Mouse (Mus musculus) left cerebral cortex, postnatal 10 days (tissue): ENCODE data around the gene Tmeff2. TPM values are rescaled to one million over a fixed set of nuclear protein-coding genes. Genes with fewer than 3 reads are reported as not detected.

Experiments used
- DNase-seq, 2 experiments: peaks; one replicate each; pipeline ENCODE4 v3.0.0; 2021 to 2022; ENCODE audit warnings: low spot score in 2 of 2, mixed read lengths in 1 of 2; ENCODE audit errors: extremely low spot score in 1 of 2
- intact Hi-C: fragments of 180-260 bp; cut with DNase I; formaldehyde crosslinking; loops from one replicate; pipeline ENCODE4 v1.15.1; 2025
- total RNA-seq, 2 experiments: library from RNA; stranded (reverse); gene quantifications; 2 replicates each; pipeline ENCODE4 v1.2.3; 2021

The Tmeff2 gene
- total RNA-seq, 2 experiments from 2014 or later = 38.6 to 41.4 TPM

DNA sequence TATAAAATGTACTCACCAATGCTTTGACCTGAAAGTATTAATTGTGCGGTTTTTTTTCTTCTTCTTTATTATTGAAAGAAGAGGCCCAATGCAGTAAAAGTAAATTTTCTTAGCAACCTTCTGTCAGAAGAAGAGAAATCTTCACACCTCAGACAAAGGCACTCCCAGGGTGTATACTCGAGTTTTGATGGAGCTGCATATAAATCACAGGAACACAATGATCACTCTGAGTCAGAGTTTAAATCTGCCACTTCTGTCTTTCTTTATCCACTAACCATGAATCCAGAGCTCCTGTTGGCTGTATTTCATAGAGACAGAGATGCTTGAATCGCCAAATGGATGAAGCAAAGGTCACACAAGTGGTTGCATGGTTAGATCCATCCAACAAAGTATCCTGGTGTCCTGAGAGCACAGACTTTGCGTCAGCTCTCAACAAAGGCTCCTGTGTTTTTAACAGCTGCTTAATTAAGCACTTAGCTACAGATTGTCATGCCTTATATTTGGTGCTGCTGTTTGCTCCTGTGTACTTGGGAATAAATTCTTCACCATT lies 189.8 kb downstream of the Tmeff2 start:
- intact Hi-C loops = no loop called here
- no peak for DNase-seq

- intact Hi-C loops = no loop called here
Observed at GRCm38 (mm10) chr1:51094713-51095112, 194.3 kb downstream of the Tmeff2 start.

GRCm38 (mm10) chr1:51096848-51097598 lies 196.6 kb downstream of the Tmeff2 start:
- DNase-seq = no peak
- intact Hi-C loops = no loop called here

More at GRCm38 (mm10) chr1:51094713-51095112, 194.3 kb downstream of the Tmeff2 start:
- DNase-seq = no peak

DNA sequence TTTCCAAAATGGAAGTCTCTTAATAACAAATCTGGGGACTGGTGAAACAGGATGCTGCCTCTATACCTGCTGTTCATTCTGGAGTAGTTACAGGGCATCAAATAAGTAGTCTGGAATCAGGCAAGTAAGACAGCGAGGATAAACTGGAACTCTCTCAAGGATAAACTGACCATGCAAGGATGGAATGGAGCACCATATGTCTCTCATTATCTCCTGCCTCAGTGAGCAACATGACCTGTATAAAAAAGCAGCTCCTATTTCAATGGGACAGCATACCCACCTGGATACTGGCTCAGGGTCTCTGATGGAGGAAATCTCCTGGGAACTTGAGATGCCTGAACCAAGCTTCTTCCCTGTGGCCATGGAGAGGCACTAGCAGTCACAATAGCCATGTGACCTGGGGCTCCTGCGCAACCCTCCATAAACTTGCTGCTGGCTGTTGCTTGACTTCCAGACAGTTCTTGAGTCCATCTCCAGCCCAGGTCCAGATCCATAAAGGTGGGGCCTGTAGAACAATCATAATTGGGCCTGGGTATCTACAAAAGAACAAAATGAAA lies 200.7 kb downstream of the Tmeff2 start:
- intact Hi-C loops = no loop called here
- DNase-seq = no peak

DNA sequence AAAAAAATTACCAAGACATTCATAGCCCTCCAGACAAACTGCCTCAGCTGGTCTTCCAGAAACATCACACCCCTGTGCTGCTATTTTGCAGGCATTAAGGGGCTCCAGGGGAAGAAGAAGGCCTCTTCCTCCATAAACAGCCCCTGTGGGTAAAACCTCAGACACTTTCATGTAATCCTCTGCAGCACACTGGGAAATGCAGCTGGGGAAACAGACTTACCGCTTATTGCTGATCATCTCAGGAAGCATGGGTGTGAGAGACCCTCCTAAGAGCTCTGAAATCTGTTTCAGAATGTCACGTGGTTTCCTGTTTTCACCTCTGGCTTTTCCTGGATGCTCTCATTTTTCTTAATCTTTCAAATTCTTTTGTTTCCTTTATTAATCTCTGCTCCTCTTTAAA lies 204.3 kb downstream of the Tmeff2 start:
- DNase-seq = no peak
- intact Hi-C loops = no loop called here

DNA sequence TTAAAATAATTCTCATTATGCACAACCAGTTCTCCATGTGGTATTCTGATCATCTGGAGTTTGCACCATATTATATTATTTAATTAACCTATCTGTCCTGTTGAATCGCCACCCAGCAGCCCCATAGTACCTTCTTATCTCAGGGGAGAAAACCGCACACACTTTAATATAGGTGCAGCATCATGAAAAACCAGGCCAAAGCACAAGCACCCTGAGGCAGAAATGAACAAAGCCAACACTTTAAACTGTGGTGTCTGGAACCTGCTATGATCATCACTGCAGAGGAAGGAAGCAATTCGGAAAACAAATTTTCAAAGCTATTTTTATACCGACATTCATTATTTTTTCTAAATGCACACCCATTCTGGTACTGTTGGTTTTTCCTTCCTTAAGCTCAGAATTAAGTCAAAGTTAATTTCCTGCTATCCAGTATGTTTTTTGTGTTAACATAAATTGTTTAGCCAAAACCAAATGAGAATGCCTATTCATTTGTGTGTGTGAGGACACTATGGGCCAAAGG lies 206.0 kb downstream of the Tmeff2 start:
- no peak for DNase-seq
- intact Hi-C loops = no loop called here

DNA sequence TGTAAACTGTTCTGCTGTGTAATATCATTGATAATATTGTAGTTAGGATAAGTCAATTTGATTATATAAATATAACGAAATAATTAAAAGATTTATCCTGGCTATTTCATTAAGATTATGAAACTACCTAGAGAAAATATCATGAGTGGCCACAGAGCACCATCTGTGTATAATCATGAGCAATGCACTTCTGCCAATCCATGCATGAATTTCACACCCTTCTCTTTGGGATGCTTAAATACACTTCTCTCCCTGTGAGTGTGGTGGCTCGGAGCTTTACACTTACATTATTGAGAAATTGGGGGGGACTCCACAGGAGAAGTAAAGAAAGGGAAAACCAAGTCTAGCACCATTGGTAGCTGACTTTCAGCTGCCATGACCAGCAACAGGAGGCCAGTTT lies 206.9 kb downstream of the Tmeff2 start:
- no peak for DNase-seq
- intact Hi-C loops = no loop called here

GRCm38 (mm10) chr1:51114721-51115120 lies 214.3 kb downstream of the Tmeff2 start:
- intact Hi-C loops = no loop called here
- DNase-seq = no peak

GRCm38 (mm10) chr1:51115761-51116160 lies 215.3 kb downstream of the Tmeff2 start:
- intact Hi-C loops = no loop called here
- no peak for DNase-seq

- intact Hi-C loops = no loop called here
- no peak for DNase-seq
Observed at GRCm38 (mm10) chr1:51117830-51118229, 217.4 kb downstream of the Tmeff2 start.

GRCm38 (mm10) chr1:51125671-51126424 lies 225.4 kb downstream of the Tmeff2 start:
- DNase-seq = no peak
- intact Hi-C loops = no loop called here

DNA sequence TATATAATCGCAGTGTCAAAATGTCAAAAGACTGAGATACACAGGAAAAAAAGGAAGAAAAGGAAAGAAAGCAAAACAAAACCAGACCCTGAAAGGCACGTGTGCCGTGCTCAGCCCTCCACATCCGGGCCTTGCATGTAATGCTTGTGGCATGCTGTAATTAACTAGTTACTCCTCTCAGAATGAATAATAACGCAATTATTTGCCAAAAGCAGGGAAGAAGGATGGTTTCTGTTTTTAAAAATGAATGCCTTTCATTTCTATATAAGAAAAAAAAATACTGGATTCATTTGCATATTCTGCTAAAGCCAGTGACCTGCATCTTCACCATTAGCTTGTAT lies 225.9 kb downstream of the Tmeff2 start:
- intact Hi-C loops = no loop called here
- DNase-seq = no peak

- intact Hi-C loops = no loop called here
- DNase-seq = no peak
Observed at GRCm38 (mm10) chr1:51136792-51137191, 236.3 kb downstream of the Tmeff2 start.

DNA sequence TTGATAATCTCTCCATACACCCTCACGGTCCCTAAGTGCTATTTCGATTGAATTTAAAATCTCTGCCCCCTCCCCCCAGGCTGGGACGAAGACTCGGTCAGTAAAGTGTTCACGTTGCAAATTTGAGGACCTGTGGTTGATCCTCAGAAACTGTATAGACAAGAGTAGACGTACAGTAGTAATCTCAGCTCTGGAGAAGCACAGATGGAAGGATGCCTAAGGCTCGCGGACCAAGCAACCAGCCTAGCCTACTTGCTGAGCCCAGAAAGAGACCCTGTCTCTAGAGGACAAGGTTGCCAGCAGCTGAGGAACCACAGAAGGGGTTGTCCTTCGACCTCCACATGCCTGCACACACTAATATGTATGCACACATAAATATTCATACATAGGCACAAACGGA lies 239.2 kb downstream of the Tmeff2 start:
- intact Hi-C loops = no loop called here
- DNase-seq = no peak

GRCm38 (mm10) chr1:51141381-51141780 lies 240.9 kb downstream of the Tmeff2 start:
- intact Hi-C loops = no loop called here
- no peak for DNase-seq

GRCm38 (mm10) chr1:51142729-51143128 lies 242.3 kb downstream of the Tmeff2 start:
- no peak for DNase-seq
- intact Hi-C loops = no loop called here

- no peak for DNase-seq
- intact Hi-C loops = no loop called here
Observed at GRCm38 (mm10) chr1:51145693-51146092, 245.2 kb downstream of the Tmeff2 start.

DNA sequence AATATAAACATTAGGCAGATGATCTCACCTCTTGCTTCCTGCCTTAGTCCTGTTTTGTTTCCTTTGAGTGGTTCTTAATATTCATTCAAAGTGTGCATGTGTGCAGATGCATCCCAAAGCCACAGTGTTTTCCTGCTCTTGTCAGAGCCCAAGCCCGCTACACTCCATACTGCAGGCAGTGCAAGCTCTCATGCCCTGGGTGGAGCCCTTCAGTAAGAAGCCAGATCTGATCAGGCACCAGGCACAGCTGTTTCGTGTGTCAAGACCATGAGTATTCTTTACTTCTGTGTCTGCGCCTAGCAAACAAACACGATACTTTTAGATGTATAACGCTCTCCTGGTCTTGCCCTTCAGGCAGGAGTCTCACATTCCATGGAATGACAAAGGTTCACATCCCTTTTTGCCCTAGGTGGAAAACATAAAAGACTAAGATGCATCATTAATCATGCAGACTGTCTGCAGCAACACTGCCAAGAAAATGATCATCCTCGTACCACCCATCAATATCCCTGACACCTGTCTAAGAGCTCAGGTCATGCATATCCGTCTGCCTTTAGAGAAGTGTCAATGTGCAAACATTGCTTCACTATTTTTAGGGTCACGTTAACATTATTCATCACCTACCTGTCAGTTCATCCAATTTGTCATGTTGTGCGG lies 248.2 kb downstream of the Tmeff2 start:
- DNase-seq = no peak
- intact Hi-C loops = no loop called here

- no peak for DNase-seq
- intact Hi-C loops = no loop called here
Observed at GRCm38 (mm10) chr1:51149488-51149887, 249.0 kb downstream of the Tmeff2 start.
